Mouse (Mus musculus) heart, embryonic 16.5 days (tissue): ENCODE results near the gene Gdf7. TPM values are rescaled to one million over a fixed set of nuclear protein-coding genes. Genes with fewer than 3 reads are reported as not detected.

ENCODE experiments used
- ATAC-seq: fragments of 200-750 bp; cut with Nextera tagmentation; replicated peaks from 2 replicates; pipeline ENCODE4 v1.8.0; 2017; ENCODE audit warnings: moderate number of reproducible peaks; ENCODE audit not compliant: insufficient read depth, low FRiP score; ENCODE audit errors: extremely low read depth
- H3K27ac ChIP-seq: fragments of 300-500 bp; sonication (generic); 2 replicates; pipeline ENCODE4 v1.5.1; 2014; ENCODE audit warnings: mild to moderate bottlenecking, low read length, control low read depth, moderate library complexity
- H3K27me3 ChIP-seq: fragments of 300-500 bp; sonication (generic); 2 replicates; pipeline ENCODE4 v1.6.1; 2014; ENCODE audit warnings: low read length, mixed read lengths; ENCODE audit not compliant: control insufficient read depth, insufficient read depth
- H3K36me3 ChIP-seq: fragments of 300-500 bp; sonication (generic); 2 replicates; pipeline ENCODE4 v1.6.1; 2014; ENCODE audit not compliant: control insufficient read depth, insufficient read depth
- H3K4me1 ChIP-seq: fragments of 300-500 bp; sonication (generic); 2 replicates; pipeline ENCODE4 v1.6.1; 2014; ENCODE audit warnings: low read length, mixed read lengths; ENCODE audit not compliant: control insufficient read depth, insufficient read depth
- H3K4me2 ChIP-seq: fragments of 300-500 bp; sonication (generic); 2 replicates; pipeline ENCODE4 v1.6.1; 2014; ENCODE audit warnings: low read depth, mild to moderate bottlenecking, control low read depth, low read length
- H3K4me3 ChIP-seq: fragments of 300-500 bp; sonication (generic); 2 replicates; pipeline ENCODE4 v1.5.1; 2014; ENCODE audit warnings: mild to moderate bottlenecking, control low read depth, low read length
- H3K9ac ChIP-seq: fragments of 300-500 bp; sonication (generic); 2 replicates; pipeline ENCODE4 v1.6.1; 2014; ENCODE audit warnings: low read length, control low read depth
- H3K9me3 ChIP-seq: fragments of 300-500 bp; sonication (generic); replicated peaks from 2 replicates; pipeline ENCODE4 v1.6.1; 2016; ENCODE audit warnings: low read length; ENCODE audit not compliant: control insufficient read depth
- WGBS: fragments of 180-500 bp; shearing (Covaris S2); extraction: QIAGEN DNeasy Blood & Tissue Kit; methylation state at CpG from one replicate; pipeline ENCODE4 v1.1.7; 2014; 5-methylcytosine and 5-hydroxymethylcytosine counted together
- polyA plus RNA-seq: library from polyadenylated mRNA; unstranded; fragments of >200 nt; fragmentation: Nextera tagmentation; extraction: Ambion mirVana; gene quantifications from 2 replicates; pipeline ENCODE4 v1.2.1, GENCODE M21; 2015

Gdf7 gene
- polyA plus RNA-seq, 1 experiment from 2014 or later: not detected

DNA sequence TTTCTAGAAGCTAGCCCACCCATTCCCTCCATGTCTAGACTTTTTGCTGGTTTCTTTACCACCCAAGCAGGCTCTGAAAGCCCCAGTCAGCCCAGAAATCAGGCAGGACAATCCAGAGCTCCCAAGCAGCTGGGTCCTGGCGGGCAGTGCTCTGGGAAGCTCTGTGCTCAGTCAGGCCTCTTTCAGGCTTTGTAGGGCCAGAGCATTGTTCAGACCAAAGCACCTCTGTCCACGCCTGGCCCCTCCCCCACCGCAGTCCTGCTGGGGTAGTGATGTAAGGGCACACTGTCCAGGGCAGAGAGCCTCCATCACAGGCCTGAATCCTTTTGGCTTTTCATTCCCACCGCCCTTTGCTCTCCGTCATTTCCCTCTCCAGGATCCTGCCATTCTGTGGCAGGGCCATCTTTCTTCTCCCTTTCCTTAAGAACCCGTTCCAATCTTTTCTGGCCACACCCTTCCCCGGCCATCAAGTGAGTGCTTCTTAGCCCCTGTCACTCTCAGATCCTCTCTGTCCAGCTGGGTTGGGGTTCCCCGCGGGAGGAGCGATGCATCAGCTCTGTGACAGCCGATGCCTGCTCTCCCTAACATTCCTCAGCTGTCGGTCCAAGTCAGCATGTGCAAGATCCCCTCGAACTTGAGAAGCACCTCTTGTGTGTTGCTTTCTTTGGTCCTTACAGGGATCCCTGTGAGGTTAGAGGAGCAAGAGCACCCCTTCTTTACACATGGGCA lies 38.0 kb upstream of the Gdf7 start:
- Histone ChIP-seq H3K36me3 (peaks cover 21% of the 10 kb centered on the region), H3K9me3 (no peaks in the 10 kb centered on the region), H3K27ac (no peak overlapping the region), H3K4me3 (no peak overlapping the region), H3K4me2 (no peak overlapping the region), H3K9ac (no peak overlapping the region), H3K27me3 (no peaks in the 10 kb centered on the region), H3K4me1 (peaks cover 18% of the 10 kb centered on the region)
- no peak for ATAC-seq
- WGBS: 50% methylated on average over 13 of the region's 13 CpGs

DNA sequence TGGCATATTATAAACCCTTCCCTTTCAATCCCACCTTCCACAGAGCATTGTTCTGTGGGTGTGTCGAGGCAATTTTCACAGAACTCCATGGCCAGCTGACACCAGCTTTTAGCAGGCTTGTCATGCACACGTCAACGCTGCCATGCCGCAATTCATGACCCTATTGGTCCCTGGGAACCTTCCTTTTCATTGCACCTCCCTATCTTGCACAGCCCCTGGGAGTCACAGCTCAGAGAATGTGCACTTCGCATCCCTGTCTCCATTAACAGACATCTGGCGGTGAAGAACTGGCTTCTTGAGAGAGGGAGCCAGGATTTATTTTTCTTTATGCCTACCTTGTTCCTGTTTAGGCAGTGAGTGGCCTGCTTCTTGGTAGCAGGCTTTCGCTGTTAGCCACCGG lies 37.2 kb upstream of the Gdf7 start:
- no peak overlapping the region for H3K4me2 ChIP-seq
- H3K27ac ChIP-seq: no peak overlapping the region
- H3K4me1 ChIP-seq: peaks cover 21% of the 10 kb centered on the region
- 64% methylated on average over 8 of the region's 8 CpGs for WGBS
- no peak for ATAC-seq
- no peak overlapping the region for H3K9ac ChIP-seq
- no peaks in the 10 kb centered on the region for H3K9me3 ChIP-seq
- no peaks in the 10 kb centered on the region for H3K27me3 ChIP-seq
- H3K4me3 ChIP-seq: no peak overlapping the region
- H3K36me3 ChIP-seq: peaks cover 21% of the 10 kb centered on the region

DNA sequence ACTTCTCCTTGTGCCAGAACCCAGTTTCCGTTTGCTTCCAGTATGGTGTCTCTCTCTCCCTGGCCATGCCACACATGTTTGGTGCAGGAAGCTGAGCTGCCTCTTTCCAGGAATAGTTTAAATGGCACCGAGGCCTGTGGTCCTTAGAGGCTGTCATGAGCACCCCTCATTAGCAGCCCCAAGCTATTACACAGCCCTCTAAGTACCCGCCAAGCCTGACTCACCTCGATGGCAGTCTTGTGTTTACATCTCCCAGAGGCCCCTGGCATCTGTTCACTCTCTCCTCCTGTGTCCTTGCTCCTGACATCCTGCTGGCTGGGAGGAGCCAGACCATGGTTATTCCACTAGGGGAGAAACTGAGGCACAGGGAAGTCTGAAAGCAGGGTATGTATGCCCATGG lies 36.7 kb upstream of the Gdf7 start:
- Histone ChIP-seq H3K9ac (no peak overlapping the region), H3K36me3 (peaks cover 21% of the 10 kb centered on the region)

DNA sequence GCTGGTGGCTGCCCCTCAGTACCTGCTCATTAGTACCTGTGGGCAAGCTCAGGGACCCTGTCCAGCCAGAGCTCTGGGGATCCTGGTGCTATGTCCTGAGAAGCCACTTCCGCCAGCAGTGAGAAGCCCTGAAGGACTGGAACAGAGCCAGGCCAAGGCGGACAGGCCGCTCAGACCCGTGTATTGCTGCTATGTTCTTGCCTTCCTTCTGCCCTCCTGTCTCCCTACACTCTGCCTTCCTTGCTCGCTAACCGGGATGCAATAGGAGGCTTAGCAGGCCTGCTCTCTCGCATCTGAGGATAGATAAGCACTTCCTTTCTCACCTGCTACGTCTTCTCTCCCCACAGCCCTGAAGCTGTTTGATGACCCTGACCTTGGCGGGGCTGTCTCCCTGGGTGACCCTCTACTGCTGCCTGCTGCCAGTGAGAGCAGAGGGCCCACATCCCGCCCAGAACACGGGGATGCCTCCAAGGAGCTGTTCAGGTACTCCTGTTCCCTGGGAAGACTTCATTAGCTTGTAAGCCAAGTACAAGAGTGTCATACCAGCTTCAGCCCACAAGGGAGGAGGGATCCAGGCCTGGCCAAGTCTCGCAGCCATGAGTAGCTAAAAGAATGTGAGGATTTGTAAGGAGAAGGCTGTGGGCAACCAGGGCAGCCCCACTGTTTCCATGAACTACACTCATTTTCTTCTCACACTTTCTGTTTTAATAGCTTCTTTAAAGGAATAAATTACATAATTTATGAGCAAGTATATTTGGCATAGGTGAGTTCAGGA lies 35.7 kb upstream of the Gdf7 start:
- H3K9ac ChIP-seq: no peak overlapping the region
- WGBS: 43% methylated on average over 12 of the region's 12 CpGs
- no peak for ATAC-seq

More for the DNA sequence above, 36.7 kb upstream of the Gdf7 start:
- Histone ChIP-seq H3K27ac (0 out of 2 replicates have a peak overlapping the region, but pooled peaks have one; percentile 36), H3K27me3 (no peaks in the 10 kb centered on the region), H3K9me3 (no peaks in the 10 kb centered on the region), H3K4me3 (no peak overlapping the region), H3K4me2 (no peak overlapping the region), H3K4me1 (peaks cover 25% of the 10 kb centered on the region)
- 31% methylated on average over 4 of the region's 4 CpGs for WGBS
- ATAC-seq: no peak

DNA sequence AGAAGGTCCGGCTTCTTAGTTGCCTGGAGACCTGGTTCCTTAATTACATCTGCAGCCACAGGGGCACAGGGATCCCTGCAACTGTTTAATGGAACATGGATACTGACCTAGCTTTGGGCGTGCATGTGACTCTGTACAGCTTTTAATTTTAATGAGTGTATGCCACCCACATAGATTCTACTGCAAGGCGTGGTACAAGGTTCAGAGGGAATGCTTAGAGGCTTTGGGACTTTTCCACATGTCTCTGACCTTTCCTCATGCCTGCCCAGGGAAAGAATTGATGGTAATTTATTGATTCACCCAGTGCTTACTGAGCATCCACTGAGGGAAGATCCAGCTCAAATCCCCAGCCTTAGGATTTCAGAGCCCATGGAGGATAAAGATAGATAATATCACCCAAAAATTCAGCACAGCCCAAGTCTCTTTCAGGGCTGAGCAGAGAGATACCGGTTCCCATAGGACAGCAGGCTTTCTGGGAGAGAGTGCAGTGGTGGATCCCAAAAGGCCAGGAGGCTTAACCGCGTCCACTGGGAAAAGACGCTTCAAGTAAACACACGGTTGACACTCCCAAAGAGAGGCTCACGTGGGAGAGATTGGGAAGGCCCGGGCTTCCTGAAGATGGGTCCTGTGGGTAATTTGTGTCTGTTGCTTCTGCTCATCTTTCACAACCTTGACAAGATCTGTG lies 35.0 kb upstream of the Gdf7 start:
- H3K36me3 ChIP-seq: peaks cover 8% of the 10 kb centered on the region
- 86% methylated on average over 10 of the region's 10 CpGs for WGBS
- no peak overlapping the region for H3K4me2 ChIP-seq
- no peak overlapping the region for H3K4me3 ChIP-seq
- ATAC-seq: no peak
- no peak overlapping the region for H3K9ac ChIP-seq
- H3K27ac ChIP-seq: no peak overlapping the region
- H3K4me1 ChIP-seq: peaks cover 28% of the 10 kb centered on the region
- H3K9me3 ChIP-seq: no peaks in the 10 kb centered on the region
- no peaks in the 10 kb centered on the region for H3K27me3 ChIP-seq

More for the DNA sequence above, 35.7 kb upstream of the Gdf7 start:
- Histone ChIP-seq H3K4me1 (peaks cover 28% of the 10 kb centered on the region), H3K36me3 (peaks cover 14% of the 10 kb centered on the region), H3K27me3 (no peaks in the 10 kb centered on the region), H3K4me3 (no peak overlapping the region), H3K4me2 (no peak overlapping the region), H3K27ac (no peak overlapping the region), H3K9me3 (no peaks in the 10 kb centered on the region)

DNA sequence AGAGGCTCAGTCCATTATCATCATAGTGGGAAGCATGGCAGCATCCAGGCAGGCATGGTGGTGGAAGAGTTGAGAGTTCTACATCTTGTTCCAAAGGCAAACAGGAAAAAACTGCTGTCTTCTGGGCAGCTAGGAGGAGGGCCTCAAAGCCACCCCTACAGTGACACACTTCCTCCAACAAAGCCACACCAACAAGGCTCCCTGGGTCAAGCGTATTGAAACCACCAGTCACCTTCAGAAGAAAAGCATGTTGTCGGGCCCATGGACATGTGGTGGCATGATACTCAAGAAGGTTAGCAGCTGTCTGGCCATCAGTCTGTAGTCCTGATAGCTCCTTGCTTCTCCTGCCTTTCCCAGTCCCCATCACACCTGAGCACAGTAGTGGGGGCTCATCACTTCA lies 33.7 kb upstream of the Gdf7 start:
- no peak overlapping the region for H3K4me2 ChIP-seq
- no peaks in the 10 kb centered on the region for H3K9me3 ChIP-seq
- no peaks in the 10 kb centered on the region for H3K27me3 ChIP-seq
- ATAC-seq: no peak
- no peak overlapping the region for H3K4me3 ChIP-seq
- H3K4me1 ChIP-seq: peaks cover 39% of the 10 kb centered on the region
- H3K27ac ChIP-seq: no peak overlapping the region
- peaks cover 7% of the 10 kb centered on the region for H3K36me3 ChIP-seq
- 95% methylated on average over 2 of the region's 2 CpGs for WGBS
- no peak overlapping the region for H3K9ac ChIP-seq

DNA sequence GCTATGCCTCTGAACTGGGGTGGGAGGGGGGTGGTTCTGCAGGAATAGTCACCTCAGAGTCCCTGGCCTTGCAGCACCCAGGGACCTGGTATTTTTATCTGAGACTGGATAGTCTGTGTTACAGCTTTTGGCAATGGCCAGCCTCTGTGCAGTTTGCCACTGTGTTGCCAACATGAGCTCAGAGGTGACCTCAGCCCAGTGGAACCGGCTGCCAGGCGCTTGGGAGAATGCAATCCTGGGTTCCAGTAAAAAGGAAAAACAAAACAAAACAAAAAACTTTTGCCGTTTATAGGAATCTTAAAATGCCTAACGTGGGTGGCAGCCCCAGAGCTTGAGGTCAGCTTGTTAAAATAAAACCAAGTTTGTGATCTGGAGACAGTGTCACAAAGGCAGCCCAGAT lies 32.5 kb upstream of the Gdf7 start:
- Histone ChIP-seq H3K27me3 (no peaks in the 10 kb centered on the region), H3K27ac (peak overlapping the region; percentile 38), H3K9me3 (no peaks in the 10 kb centered on the region), H3K36me3 (peaks cover 7% of the 10 kb centered on the region), H3K4me1 (peaks cover 38% of the 10 kb centered on the region), H3K4me2 (no peak overlapping the region), H3K9ac (no peak overlapping the region), H3K4me3 (no peak overlapping the region)
- 63% methylated on average over 4 of the region's 4 CpGs for WGBS
- peak; percentile 38; the same call in 1 of the 2 replicates for ATAC-seq

DNA sequence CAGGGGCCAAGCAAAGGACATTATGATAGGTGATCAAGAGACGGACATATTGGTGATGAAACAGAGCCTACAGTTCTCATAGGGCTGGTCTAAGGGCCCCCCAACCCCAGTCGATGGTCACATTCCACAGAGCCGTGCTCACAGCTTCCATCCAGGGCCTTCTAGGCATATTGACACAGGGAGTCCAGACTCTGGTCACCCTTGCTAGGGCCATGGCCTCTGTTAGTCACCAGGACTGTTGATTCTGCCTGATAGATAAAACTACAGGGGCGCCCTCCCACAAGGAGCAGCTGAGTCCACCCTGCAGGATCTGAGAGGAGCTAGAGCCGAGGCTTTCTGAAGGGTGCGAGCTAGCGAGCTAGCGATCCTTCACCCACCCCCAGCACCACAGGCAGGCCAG lies 31.9 kb upstream of the Gdf7 start:
- WGBS: 77% methylated on average over 8 of the region's 8 CpGs
- no peak overlapping the region for H3K4me2 ChIP-seq
- peak overlapping the region; percentile 38 for H3K27ac ChIP-seq
- H3K4me1 ChIP-seq: peaks cover 34% of the 10 kb centered on the region
- peaks cover 7% of the 10 kb centered on the region for H3K36me3 ChIP-seq
- H3K27me3 ChIP-seq: no peaks in the 10 kb centered on the region
- no peak for ATAC-seq
- no peak overlapping the region for H3K4me3 ChIP-seq
- no peak overlapping the region for H3K9ac ChIP-seq
- H3K9me3 ChIP-seq: no peaks in the 10 kb centered on the region

DNA sequence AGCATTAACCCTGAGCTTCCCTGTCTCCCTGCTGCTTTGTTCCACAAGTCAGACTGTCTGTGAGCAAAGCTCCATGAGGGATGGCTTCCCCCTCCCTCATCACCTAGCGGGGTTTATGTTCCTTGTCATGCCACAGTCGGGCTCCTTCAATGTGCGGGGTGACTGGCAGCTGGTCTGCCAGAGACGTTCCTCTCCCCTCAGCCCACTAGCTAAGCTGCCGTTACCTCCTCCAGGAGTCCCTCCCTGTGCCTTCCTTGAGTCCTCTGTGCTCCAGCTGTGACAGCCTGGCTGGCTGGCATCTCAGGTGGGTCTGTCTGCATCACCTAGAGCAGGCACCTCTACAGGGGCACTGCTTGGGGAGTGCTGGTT lies 30.4 kb upstream of the Gdf7 start:
- no peaks in the 10 kb centered on the region for H3K9me3 ChIP-seq
- H3K36me3 ChIP-seq: peaks cover 9% of the 10 kb centered on the region
- H3K4me3 ChIP-seq: no peak overlapping the region
- H3K9ac ChIP-seq: no peak overlapping the region
- no peak for ATAC-seq
- WGBS: 63% methylated on average over 5 of the region's 5 CpGs
- peaks cover 25% of the 10 kb centered on the region for H3K4me1 ChIP-seq
- no peak overlapping the region for H3K27ac ChIP-seq
- H3K4me2 ChIP-seq: no peak overlapping the region
- no peaks in the 10 kb centered on the region for H3K27me3 ChIP-seq
